Mouse (Mus musculus) left cerebral cortex, postnatal 14 days (tissue): ENCODE data around the gene Hsd17b12. TPM values are rescaled to one million over a fixed set of nuclear protein-coding genes. Genes with fewer than 3 reads are reported as not detected.

Experiments
- DNase-seq, 2 experiments: peaks; one replicate each; pipeline ENCODE4 v3.0.0; 2021 to 2022; ENCODE audit warnings: low spot score in 2 of 2, mixed read lengths in 1 of 2
- intact Hi-C: fragments of 180-260 bp; cut with DNase I; formaldehyde crosslinking; loops from one replicate; pipeline ENCODE4 v1.15.1; 2025
- total RNA-seq, 2 experiments: library from RNA; stranded (reverse); gene quantifications; 2 replicates each; pipeline ENCODE4 v1.2.3; 2021

The Hsd17b12 gene
- total RNA-seq, 2 experiments from 2014 or later: 73.0 to 79.2 TPM

DNA sequence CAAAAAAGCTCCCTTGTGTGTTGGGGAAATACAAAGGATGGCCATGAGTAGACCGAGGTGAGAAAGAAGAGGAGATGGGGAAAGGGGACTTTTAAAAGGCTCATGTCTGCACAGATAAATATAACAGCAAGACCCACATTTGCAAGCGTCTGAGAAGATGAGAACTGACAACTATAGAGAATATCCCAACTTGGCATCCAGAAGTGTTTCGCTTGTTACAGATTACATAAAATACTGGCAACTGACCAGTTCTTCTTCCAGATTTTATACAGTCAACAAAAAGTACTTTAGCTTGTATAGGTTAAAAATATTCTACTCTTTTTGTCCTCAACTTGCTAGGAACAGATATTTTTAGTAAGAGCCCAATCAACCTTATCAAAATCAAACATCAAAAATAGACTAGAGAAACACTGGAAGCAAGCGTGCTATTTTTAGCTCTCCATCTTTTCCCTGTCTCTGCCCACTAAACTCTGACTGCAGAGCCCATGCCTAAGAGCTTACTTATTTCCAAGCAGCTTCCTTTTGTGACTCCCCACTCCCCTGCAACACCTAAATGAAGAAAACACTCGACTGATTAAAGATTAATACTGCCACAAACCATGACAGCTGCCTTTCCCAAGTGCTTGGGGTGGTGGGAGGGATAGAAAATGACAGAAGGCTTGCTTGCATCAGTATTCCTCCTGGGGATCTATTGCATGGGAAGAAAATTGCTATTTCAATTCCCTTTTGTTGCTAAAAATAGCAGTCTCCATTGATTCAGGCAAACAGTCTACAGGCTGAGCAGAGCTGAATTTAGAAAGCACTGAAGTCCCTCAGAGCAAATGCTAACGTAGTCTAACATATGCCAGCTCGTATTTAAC lies 35.4 kb downstream of the Hsd17b12 start:
- peak; percentile 24 to 64 for DNase-seq
- intact Hi-C loops: no loop called here

GRCm38 (mm10) chr2:94103758-94104157 lies 54.0 kb downstream of the Hsd17b12 start:
- DNase-seq: no peak
- intact Hi-C loops: no loop called here

- no peak for DNase-seq
- intact Hi-C loops: no loop called here
Measured at GRCm38 (mm10) chr2:94089901-94090300, 67.9 kb downstream of the Hsd17b12 start.

GRCm38 (mm10) chr2:94069482-94069881 lies 88.3 kb downstream of the Hsd17b12 start:
- intact Hi-C loops: no loop called here

DNA sequence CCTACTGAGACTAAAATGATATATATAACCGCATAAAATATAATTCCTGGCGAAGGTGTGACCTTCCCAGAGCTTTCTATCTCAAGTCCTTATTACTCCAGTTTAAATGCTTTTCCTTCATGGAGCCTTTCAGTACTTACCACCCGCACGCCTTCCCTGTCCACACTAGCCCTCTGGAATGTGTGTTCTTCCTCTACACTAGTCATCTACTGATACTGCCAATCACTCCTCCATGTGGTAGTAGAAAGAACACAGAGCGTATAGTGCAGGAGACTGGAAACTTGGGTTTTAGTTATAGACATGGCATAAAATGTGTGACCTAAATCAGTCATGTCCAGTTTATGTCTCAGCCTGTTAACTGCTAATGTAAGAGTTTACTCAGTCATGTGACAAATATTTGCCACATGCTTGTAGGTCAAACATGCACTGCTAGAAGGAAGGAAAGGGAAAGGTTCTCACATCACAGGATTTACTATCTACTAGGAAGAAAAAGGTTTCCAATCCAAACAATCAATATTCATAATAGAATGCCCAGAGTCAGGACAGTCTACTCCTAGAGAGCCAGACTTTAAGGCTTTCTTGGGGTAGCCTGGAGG lies 91.1 kb downstream of the Hsd17b12 start:
- intact Hi-C loops: no loop called here
- no peak for DNase-seq

More at GRCm38 (mm10) chr2:94069482-94069881, 88.3 kb downstream of the Hsd17b12 start:
- DNase-seq: peak; percentile 32 to 43

GRCm38 (mm10) chr2:94066120-94066519 lies 91.6 kb downstream of the Hsd17b12 start:
- no peak for DNase-seq
- intact Hi-C loops: no loop called here

- no peak for DNase-seq
- intact Hi-C loops: no loop called here
Measured at GRCm38 (mm10) chr2:94062791-94063190, 95.0 kb downstream of the Hsd17b12 start.

GRCm38 (mm10) chr2:94059459-94059858 lies 98.3 kb downstream of the Hsd17b12 start:
- DNase-seq: peak; percentile 22 to 56
- intact Hi-C loops: loop anchor here (5.0 kb wide), 1 partner anchor 183 kb away; no protein-coding TSS in a partner anchor

- intact Hi-C loops: loop anchor here (5.0 kb wide), 1 partner anchor 187 kb away; no protein-coding TSS in a partner anchor
- DNase-seq: peak; percentile 58 to 61
Measured at GRCm38 (mm10) chr2:94054813-94055212, 103.0 kb downstream of the Hsd17b12 start.

- intact Hi-C loops: no loop called here
- DNase-seq: no peak
Measured at GRCm38 (mm10) chr2:94051952-94052351, 105.8 kb downstream of the Hsd17b12 start.

GRCm38 (mm10) chr2:94050901-94051300 lies 106.9 kb downstream of the Hsd17b12 start:
- no peak for DNase-seq
- intact Hi-C loops: no loop called here

- intact Hi-C loops: no loop called here
- no peak for DNase-seq
Measured at GRCm38 (mm10) chr2:94049471-94050176, 108.1 kb downstream of the Hsd17b12 start.

GRCm38 (mm10) chr2:94048733-94049470 lies 108.9 kb downstream of the Hsd17b12 start:
- DNase-seq: no peak
- intact Hi-C loops: no loop called here

GRCm38 (mm10) chr2:94048271-94048670 lies 109.5 kb downstream of the Hsd17b12 start:
- intact Hi-C loops: no loop called here
- no peak for DNase-seq

GRCm38 (mm10) chr2:94045411-94046090 lies 112.2 kb downstream of the Hsd17b12 start:
- intact Hi-C loops: no loop called here
- peak in 1 of 2 experiments; percentile 43 for DNase-seq

DNA sequence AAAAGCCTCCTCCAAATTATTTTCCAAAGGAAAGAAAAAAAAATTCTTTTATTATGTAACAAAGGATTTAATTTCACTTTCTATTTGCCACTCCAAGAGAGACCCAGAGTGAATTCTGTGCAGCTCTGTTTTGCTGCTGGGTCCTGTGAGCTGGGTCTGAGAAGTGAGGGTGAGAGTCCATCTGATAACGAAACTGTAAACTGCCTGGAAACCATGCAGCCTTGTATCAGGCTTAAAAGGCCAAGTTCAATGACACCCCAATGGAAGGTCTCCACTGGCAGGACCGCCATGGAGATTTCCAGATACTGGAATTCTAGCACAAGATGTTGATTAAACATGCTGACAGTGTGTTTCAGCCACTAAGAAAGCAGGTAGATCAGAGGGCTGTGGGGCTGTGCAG lies 113.6 kb downstream of the Hsd17b12 start:
- no peak for DNase-seq
- intact Hi-C loops: no loop called here

DNA sequence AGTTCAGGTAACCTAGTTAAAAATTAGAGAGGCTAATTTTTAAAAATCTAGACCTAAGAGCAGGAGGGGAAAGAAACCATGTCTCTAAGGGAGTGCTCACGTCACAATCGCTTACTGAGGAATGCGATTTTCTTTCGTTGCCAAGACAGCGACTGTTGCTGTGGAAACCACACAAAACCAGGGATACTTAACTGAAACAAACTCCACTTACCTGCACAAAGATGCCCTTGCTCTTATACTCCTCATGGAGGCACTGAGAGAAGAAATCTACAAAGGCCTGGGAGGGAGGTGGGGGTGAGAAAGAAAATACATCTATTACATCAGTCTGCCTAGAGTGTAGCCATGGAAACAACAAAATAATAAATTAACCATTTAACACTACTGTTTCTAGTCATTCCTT lies 114.1 kb downstream of the Hsd17b12 start:
- intact Hi-C loops: no loop called here

GRCm38 (mm10) chr2:94042461-94042860 lies 115.3 kb downstream of the Hsd17b12 start:
- intact Hi-C loops: no loop called here
- no peak for DNase-seq

More for the DNA sequence above, 114.1 kb downstream of the Hsd17b12 start:
- peak; percentile 65 to 67 for DNase-seq
